Mouse (Mus musculus) C3H10T1/2 (cell line): ENCODE measurements around the gene Mc3r. TPM values are rescaled to one million over a fixed set of nuclear protein-coding genes. Genes with fewer than 3 reads are reported as not detected.

Experiments used
- polyA plus RNA-seq, 2 experiments: library from polyadenylated mRNA; unstranded; fragments of >200 nt; fragmentation: generic; extraction: Trizol; gene quantifications; one replicate each; pipeline ENCODE4 v1.2.1; 2012; ENCODE audit warnings: missing spikeins in 2 of 2

The Mc3r gene
- not detected for polyA plus RNA-seq

GRCm38 (mm10) chr2:172248106-172248764 is at the start of gene Mc3r:
TSS of gene Mc3r (plus strand) at chr2:172248492.

Other genes starting within 250 kb of the Mc3r start
- not detected for gene Cbln4, start 205.0 kb upstream of the Mc3r start, polyA plus RNA-seq
- 1 to 10 TPM; 1.4 to 2.8 TPM for gene Fam210b, start 97.1 kb downstream of the Mc3r start, polyA plus RNA-seq
- 10 to 100 TPM; 46.9 to 54.4 TPM for gene Aurka, start 122.0 kb downstream of the Mc3r start, polyA plus RNA-seq
- 10 to 100 TPM; 22.8 to 26.5 TPM for gene Cstf1, start 122.2 kb downstream of the Mc3r start, polyA plus RNA-seq
- under 1 TPM in 1 of 2 experiments, not detected in 1; 0.02 TPM for gene Cass4, start 145.3 kb downstream of the Mc3r start, polyA plus RNA-seq
- gene Rtf2, start 192.1 kb downstream of the Mc3r start, polyA plus RNA-seq, result 10 to 100 TPM; 52.3 to 57.1 TPM
- gene Gcnt7, start 210.1 kb downstream of the Mc3r start, polyA plus RNA-seq, result under 1 TPM; 0.05 to 0.24 TPM
- under 1 TPM in 1 of 2 experiments, not detected in 1; 0.38 TPM for gene Fam209, start 224.0 kb downstream of the Mc3r start, polyA plus RNA-seq